Mouse (Mus musculus) retina, postnatal 7 days (tissue): Measurements from ENCODE around the gene Sowaha.

Source experiments
- DNase-seq: peaks from one replicate; pipeline ENCODE4 v3.0.0-alpha.2; 2012; ENCODE audit warnings: low read depth, low spot score

Sowaha gene

DNA sequence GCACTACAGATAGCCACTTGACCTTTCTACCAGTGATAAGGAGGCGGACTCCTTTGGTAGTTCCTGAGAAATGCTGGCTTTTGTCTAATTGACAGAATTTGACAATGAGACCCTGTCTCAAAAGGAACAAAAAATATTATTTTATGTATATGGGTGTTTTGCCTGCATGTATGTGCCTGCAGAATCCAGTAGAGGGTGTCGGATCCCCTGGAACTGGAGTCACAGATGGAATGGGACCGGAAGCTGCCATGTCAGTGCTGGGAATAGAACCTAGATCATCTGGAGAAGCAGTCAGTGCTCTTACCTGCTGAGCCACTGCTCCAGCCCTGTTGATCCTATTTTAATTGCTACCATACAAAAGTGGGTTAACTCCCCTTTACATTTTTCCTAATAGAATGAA, 7.4 kb downstream of the Sowaha start:
- DNase-seq = no peak

DNA sequence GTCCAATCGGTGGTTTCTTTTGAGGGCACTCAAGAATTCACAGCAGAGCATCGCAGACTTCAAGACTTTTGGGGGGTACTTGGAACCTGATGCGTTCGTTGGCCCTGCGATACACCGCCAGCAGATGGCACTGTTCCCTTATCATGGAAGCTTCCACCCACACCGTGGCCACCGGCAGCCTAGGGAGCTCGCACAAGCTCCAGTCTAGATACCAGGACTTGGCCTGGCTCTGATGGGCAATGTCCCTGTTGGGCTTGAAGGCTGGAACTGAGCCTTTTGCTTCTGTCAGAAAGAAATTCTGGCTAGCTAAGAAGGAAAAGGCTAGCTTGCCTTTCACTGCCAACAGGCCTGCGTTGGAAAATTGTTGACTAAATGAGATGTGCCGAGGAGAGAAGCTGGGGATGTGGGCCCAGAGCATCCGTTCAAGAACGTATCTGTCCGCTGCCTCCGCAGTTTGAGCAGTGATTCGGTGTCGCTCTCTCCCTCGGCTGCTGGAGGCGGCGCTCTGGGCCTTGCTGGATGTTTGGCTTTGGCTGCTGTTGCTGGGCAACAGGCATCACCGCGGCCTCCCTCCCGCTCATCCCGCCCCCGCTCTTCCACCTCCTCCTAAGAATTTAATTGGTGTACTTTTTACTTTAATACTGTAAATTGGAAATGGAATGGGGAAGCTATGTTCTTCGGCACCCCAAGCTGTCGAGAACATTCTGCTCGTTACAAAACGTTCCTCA, 9.9 kb downstream of the Sowaha start, which contains the start of gene Gm9837:
Gene Gm9837, minus strand, starts transcription at position 512 of the 728 bp plus-strand sequence.
- DNase-seq = peak; percentile 82

DNA sequence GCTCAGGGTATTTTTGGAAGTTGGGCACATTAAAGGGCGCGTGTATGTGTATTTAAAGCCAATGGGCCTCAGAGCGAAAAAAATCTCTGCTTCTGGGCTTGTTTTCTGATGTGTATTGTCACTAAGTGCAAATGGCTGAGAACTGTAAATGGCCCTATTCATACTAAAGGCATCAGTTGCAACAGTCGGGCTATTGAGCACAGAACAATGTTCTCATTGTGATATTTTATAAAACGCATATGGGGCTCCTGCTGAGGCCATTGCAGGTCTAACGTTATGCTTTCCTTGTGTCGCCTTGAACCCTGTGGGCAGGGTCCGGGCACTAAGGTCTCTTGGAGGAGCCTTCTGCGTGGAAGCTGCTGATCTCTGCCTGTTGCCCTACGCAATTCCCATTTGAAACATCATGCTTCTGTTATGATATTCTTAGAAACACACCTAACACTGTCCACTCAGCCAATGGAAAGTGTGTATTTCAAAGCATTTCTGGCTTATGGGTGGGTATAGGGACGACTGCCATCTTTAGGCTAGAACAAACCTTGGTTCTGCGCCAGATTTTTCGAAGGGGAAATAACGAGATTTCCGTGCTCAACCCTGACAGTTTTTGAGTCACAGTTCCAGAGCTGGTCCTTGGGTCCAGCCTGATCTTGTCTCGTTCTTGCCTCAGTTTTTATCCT, 10.6 kb downstream of the Sowaha start:
- DNase-seq = no peak

DNA sequence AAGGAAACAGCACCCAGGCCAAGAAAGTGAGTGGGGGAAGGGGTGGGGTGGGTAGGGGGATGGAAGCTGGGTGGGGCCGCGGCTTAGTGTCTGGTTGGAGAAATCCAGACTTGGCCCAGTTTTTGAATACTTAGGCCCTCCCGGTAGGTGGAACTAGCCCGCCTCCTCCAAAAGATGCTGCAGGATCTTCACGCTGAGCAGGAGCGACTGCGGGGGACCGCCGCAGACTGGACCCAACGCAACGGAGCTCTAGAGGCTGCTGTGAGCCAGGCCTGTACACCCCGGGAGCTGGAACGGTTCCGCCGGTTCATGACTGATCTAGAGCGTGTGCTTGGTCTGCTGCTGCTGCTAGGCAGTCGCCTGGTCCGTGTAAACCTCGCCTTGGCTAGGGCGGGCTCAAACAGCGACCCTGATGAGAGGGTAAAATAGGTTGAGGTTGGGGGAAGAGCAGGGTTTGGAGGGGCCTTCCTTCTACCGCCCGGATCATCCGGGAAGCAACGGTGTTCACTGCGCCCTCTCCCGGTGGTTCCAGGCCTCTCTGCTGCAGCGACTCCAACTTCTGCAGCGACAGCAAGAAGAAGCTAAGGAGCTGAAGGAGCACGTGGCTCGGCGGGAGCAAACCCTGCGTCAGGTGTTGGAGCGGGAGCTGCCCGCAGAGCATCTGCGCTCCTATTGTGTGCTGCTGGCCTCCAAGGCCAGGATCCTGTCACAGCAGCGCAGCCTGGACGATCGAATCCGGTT, 13.7 kb downstream of the Sowaha start:
- peak; percentile 63 for DNase-seq

DNA sequence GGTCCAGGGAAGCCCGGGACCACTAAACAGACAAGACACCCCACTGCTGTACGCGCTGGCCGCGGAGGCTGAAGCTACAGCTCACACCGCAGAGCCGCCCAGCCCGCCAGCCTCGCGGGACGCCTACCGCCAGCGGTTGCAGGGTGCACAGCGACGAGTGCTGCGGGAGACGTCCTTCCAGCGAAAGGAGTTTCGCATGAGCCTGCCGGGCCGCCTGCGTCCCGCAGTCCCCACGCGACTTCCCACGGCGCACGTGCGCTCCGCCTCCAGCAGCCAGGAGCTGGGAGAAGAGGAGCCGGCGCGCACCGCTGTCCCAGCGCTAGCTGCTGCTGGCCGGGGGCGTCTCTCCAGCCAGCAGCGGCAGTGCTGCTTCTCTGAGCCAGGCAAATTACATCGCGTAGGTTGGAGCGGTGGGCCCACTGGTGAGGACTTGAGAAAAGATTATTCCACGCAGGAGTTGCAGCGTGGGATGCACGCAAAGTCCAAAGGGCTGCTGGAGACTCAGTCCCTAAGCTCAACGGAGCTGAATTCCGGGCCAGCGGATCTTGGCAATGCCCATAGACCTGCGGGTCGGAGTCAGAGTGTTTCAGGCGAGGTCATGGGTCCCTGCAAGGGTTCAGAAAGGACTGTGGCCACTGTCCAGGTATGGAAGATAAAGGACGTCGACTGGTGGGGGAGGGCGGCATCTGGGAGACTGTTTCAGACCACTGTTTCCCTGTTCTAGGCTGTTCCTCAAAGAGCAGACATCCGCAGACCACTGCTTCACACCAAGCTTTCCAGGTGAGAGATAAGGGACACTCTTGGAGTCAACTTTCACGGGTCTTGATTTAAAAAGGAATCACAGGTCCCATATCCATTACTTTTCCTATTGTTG, 16.3 kb downstream of the Sowaha start:
- DNase-seq = no peak

DNA sequence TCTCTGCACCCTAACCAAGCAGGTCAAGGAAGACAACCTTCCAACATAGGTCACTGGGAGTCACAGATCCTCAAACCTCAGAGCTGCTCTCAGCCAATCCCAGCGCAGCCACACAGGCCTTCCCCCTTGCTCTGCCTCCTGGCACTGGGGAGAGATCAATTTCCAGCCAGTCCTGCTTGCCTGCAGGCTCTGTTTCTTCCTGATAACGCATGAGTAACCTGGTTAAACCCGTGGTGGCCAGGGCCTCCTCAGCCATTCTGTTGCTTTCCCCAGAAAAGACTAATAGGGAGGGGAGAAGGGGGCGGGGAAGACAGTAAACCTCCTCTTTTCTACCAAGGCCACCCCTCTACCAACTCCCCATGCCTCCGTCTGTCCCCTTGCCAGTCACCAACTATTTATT, 18.3 kb downstream of the Sowaha start:
- no peak for DNase-seq

DNA sequence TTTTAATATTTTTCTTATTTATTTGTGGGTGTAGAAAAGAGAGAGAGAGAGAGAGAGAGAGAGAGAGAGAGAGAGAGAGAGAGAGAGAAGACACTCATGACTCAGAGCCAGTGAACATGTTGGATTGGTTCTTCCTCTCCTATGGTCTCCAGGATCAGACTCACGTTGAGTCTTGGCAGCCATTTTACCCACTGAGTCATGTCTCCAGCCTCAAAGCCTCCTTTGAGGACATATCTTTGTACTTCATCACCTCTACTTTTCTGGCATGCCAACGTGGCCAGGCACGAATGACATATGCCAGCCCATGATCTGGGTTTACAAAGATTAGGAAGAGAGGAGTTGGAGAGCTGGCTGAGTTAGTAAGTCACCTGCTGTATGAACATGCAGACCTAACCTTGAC, 19.9 kb downstream of the Sowaha start:
- DNase-seq = no peak

DNA sequence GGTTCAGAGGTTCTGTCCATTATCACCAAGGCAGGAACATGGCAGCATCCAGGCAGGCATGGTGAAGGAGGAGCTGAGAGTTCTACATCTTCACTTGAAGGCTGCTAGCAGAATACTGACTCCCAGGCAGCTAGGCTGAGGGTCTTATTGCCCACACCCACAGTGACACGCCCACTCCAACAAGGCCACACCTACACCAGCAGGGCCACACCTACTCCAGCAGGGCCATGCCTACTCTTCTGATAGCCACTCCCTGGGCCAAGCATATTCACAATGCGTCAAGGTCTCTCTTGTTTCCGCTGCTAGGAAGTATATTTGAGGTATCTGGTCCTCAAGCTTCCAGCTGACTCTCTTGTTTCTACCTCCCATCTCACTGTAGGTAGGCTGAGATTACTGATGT, 21.1 kb downstream of the Sowaha start:
- no peak for DNase-seq

DNA sequence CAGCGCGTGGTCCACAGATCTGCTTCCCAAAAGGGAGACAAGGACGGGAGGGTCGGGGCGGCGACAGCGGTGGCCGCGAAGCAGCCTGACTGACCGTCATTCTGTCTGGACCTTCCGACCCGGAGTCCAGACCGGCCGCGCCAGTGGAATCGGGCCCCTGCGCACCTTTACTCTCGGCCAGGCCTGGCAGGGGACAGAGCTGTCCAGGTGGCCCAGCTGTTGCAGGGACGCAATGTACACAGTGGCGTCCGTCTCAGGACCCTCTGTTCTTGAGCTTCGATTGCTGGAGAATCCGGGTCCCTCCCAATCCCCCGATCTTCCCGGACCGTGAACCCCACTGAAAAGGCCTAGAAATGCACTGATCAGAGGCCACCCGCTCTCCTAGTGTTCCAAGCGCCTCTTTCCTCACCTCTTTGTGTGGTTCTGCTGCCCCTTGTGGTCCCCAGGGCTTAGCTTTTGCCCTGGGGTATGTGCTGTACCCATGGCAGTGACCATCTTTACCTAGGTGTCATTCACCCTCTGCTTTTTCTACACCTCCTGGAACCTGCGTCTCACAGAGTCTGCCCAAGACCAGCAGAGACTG, 22.6 kb downstream of the Sowaha start:
- no peak for DNase-seq

DNA sequence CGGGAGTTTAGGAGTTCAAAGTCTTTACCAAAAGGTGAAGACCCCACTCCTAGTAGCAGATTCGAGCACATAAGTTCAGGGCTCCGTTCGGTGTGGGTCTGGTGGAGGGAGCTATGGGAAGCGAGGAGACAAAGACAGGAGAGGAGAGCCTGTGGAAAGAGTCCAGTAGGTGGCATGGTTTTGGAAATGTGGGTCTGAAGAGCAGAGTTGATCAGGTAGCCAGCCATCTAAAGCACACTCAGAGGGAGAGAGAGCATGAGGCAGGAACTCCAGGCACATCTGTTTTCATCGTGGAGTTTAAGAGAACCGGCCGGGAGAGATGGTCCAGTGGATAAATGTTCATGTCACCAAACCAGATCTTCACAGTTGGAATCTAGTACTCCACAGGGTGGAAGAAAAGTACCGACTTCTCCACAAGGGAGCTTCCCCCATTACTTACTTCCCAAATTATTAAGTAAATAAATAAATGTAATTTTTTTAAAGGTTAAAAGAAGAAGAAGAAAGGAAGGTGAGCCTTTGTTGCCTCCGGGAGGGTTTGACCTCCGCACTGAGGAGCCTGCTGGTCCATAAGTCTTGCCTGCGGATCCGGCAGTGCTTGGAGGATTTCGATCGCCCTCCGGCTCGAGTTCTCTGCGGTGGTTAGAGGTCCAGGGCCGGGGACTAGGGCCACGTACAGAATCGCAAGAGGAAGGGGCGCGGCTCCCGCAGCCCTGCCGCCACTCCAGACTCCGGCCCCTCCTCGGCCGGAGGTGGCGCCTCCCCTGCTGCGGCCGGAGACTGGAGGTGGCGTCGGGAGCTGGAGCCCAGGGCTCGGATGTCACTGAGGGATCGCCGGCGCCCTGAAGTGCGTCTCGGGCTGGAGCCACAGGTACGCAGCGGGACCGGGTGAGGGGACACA, 23.4 kb downstream of the Sowaha start, which contains the start of the genes Gm10447 and Shroom1:
Gene Gm10447, minus strand, starts transcription at position 637 of the 898 bp plus-strand sequence.
Gene Shroom1, plus strand, starts transcription at position 732 of the 898 bp plus-strand sequence.
- no peak for DNase-seq

DNA sequence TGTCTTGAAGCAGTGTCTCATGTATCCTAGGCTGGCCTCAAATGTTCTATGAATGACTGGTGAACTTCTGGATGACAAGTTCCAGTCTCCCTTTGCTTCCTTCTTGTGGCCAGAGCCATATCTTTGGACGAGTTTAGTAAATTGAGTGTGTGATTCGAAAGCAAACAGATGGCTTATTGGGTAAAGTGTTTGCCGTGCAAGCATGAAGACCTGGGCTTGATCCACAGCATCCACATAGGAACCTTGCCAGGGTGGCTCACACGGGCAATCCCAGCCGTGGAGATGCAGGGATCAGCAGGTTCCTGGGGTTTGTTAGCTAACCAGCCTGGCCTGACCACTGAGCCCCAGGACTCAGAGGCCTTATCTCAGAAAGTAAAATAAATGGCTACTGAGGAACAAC, 27.0 kb downstream of the Sowaha start:
- no peak for DNase-seq

DNA sequence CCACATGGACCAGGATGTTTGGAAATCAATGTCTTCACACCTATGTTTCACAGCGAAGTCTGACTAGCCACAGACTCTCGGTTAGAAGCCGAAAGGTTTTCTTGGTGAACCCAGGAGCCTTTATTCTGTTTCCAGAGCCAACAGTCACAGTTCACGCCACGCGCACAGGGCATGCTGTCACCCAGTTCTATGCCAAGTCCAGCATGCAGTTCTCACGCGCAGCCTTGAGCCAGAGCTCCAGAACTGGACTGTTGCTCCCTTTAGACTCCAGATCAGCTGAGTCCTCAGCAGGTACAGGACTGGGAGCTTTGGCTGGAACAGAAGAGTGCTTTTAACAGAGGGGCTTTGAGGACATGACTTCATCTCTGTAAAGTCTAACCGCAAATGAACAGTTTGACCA, 27.7 kb downstream of the Sowaha start:
- no peak for DNase-seq

DNA sequence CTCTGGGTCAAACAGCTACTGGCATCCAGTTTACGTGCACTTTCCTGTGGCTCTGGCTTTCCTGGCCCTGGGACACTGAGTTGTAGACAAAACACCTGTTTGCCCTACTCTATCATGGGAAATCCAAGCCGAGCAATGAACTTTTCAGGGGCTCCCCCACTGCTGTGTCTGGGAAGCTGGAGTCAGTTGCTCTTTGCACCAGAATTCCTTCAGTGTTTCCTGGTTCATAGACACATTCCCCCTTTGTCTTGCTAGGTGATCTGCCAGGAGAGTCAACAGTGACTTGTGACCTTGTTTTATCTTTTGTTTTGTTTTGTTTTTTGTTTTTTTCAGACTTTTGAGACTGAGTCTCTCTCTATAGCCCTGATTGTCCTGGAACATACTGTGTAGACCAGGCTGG, 28.7 kb downstream of the Sowaha start:
- DNase-seq = no peak

DNA sequence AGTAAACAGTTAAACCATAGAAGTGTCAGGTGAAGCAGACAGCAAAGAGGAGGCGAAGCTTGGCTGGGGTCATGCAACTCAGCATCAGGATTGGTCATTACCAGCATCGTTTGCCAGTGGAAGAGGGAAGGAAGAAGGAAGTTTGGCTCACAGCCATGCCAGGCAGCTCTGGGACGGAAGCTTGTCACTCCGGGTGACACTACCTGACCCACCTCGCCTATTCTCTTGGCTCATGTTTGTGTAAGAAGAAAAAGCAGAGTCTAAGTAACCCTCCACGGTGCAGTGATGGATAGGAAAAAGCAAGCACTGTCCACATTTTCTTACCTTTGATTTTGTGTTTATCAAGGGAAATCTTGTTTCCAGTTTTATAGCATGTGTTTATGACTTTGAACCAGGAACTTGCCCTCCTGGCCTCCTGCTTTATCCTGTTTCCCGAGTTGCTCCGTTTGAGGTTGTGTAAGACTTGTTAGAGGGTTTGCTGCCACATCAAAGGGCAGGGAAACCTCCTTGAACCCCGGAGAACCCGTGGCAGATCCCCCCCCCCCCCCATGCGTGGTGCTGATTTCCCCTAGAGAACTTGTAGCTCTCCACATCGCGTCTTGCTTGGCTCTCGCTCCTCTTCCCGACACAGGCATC, 29.9 kb downstream of the Sowaha start:
- DNase-seq = no peak

DNA sequence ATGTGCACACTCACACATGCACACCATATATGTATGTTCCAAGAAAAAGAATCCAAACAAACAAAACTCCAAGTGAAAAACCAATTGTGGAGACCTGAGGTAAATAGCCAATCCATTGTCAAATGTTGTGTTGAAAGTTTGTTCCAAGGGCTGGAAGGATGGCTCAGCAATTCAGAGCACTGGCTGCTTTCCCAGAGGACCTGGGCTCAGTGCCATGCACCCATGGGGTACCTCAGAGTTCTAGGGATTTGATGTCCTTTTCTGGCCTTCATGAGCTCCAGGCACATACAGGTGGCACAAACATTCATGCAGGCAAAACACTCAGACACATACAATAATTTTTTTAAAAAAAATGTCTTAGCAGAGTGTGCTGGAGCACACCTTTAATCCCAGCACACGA, 31.5 kb downstream of the Sowaha start:
- no peak for DNase-seq

DNA sequence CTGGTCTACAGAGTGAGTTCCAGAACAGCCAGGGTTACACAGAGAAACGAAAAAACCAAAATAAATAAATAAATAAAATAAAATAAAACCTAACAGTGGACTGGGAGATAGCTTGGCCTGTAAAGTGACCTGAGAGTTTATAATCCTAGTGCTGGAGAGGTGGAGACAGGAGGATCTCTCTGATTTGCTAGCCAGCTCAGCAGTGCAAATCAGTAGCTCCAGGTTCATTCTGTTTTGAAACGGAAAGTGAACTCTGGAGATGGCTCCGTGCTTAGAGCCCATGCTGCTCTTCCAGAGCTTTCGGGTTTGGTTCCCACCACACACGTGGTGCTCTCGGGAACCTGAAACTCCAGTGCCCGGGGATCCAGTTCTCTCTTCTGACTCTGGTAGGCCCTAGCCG, 32.1 kb downstream of the Sowaha start:
- DNase-seq = no peak

DNA sequence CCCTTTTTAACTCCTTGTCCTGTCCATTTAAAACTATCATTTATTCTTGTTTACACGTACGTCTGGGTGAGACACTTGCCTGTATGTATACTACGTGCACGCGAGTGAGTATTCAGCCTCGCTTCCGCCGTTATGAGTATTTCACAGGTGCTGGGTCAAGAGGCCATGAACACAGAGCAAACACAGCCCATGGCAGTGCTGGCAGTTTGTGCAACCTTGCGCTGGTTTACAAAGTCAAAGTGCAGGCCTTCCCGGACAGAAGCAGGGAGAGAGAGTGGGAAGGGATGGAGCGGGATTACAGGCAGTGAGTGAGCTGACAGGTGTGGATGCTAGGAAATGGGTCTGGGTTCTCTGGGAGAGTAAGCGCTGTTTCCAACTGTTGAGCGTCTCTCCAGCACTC, 33.9 kb downstream of the Sowaha start:
- DNase-seq = no peak

DNA sequence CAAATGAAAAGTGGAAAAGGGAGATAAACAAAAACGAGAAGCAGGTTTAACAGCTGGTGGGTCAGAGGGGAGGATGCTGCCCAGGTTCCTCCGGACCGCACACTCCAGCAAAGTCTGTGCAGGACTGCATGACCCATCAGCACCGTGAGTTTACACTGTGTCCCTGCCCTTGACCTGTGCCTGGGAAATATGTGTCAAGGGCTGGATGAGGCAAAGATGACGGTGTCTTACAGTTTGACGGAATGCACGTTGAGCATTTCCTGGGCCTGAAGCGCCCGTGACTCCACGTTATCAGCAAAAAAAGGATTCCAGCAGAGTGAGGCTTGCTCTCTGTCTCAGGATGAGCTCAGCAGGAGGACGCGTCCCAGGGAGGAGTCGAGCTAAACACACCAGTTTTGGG, 34.5 kb downstream of the Sowaha start:
- no peak for DNase-seq

DNA sequence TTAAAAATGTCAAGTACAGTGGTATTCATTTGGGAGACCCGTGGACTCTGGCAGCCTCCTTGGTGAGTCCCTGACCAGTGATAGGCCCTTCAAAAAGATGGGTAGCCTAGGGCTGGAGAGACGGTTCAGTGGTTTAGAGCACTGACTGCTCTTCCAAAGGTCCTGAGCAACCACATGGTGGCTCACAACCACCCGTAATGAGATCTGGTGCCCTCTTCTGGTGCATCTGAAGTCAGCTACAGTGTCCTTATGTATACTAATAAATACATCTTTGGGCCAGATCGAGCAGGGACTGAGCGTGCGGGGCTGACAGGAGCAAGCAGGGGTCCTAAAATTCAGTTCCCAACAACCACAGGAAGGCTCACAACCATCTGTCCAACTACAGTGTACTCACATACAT, 36.2 kb downstream of the Sowaha start:
- DNase-seq = no peak

DNA sequence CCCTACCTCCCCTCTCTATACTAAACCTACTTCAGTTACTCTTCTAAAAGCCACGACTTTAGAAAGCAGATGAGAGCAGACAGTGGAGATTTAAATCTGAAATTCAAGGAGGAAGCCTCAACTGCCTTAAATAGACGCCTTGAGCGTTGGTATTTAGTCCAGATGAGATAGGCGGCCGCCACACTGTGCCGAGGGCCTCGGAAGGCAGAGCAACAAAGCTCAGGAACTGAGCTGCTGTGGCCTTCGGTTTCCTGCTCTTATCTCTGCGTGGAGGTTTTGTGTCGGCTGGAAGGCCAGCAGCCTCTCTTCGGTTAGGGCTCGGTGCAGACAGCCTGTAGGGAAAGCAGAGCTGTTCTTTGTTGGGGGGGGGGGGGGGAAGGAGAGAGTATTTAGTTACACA, 38.2 kb downstream of the Sowaha start:
- no peak for DNase-seq
